Mouse (Mus musculus) hindbrain, embryonic 11.5 days (tissue): Measurements from ENCODE around the gene Arl3. TPM values are rescaled to one million over a fixed set of nuclear protein-coding genes. Genes with fewer than 3 reads are reported as not detected.
A peak's percentile ranks its signal among the peaks of the same experiment; 100 is the strongest.

Experiments
- ATAC-seq: fragments of 200-750 bp; cut with Nextera tagmentation; 2 replicates; pipeline ENCODE4 v1.8.0; 2017; ENCODE audit warnings: mild to moderate bottlenecking, moderate TSS enrichment, moderate library complexity; ENCODE audit not compliant: low FRiP score
- DNase-seq: peaks from one replicate; pipeline ENCODE4 v3.0.0-alpha.2; 2015; ENCODE audit warnings: low spot score
- H3K27ac ChIP-seq: fragments of 300-500 bp; sonication (generic); 2 replicates; pipeline ENCODE4 v1.5.1; 2014; ENCODE audit warnings: mild to moderate bottlenecking, low read depth, low read length
- H3K27me3 ChIP-seq: fragments of 300-500 bp; sonication (generic); 2 replicates; pipeline ENCODE4 v1.6.1; 2014; ENCODE audit warnings: mild to moderate bottlenecking, low read length, moderate library complexity, mixed read lengths; ENCODE audit not compliant: control insufficient read depth, insufficient read depth
- H3K36me3 ChIP-seq: fragments of 300-500 bp; sonication (generic); 2 replicates; pipeline ENCODE4 v1.6.1; 2014; ENCODE audit warnings: mild to moderate bottlenecking, low read length, moderate library complexity, mixed read lengths; ENCODE audit not compliant: control insufficient read depth, insufficient read depth
- H3K4me1 ChIP-seq: fragments of 300-500 bp; sonication (generic); replicated peaks from 2 replicates; pipeline ENCODE4 v1.6.1; 2014; ENCODE audit warnings: low read length, mixed read lengths; ENCODE audit not compliant: control insufficient read depth, insufficient read depth
- H3K4me2 ChIP-seq: fragments of 300-500 bp; sonication (generic); replicated peaks from 2 replicates; pipeline ENCODE4 v1.6.1; 2014; ENCODE audit warnings: mild to moderate bottlenecking, low read depth, low read length
- H3K4me3 ChIP-seq: fragments of 300-500 bp; sonication (generic); 2 replicates; pipeline ENCODE4 v1.5.1; 2014; ENCODE audit warnings: low read depth, low read length
- H3K9ac ChIP-seq: fragments of 300-500 bp; sonication (generic); 2 replicates; pipeline ENCODE4 v1.6.1; 2014; ENCODE audit warnings: low read depth, low read length
- H3K9me3 ChIP-seq: fragments of 300-500 bp; sonication (generic); 2 replicates; pipeline ENCODE4 v1.6.1; 2016; ENCODE audit warnings: low read length; ENCODE audit not compliant: control insufficient read depth
- WGBS: fragments of 180-500 bp; shearing (Covaris S2); extraction: QIAGEN DNeasy Blood & Tissue Kit; methylation state at CpG from one replicate; pipeline ENCODE4 v1.1.7; 2014; 5-methylcytosine and 5-hydroxymethylcytosine counted together
- polyA plus RNA-seq: library from polyadenylated mRNA; unstranded; fragments of >200 nt; fragmentation: Nextera tagmentation; extraction: Ambion mirVana; gene quantifications from 2 replicates; pipeline ENCODE4 v1.2.1, GENCODE M21; 2014

The Arl3 gene
- polyA plus RNA-seq, 1 experiment from 2014 or later: 160 TPM

- 32% methylated on average over 6 of the region's 6 CpGs for WGBS
- H3K4me1 ChIP-seq: peaks cover 35% of the 10 kb centered on the region
- H3K27me3 ChIP-seq: no peaks in the 10 kb centered on the region
- H3K36me3 ChIP-seq: no peaks in the 10 kb centered on the region
- no peak overlapping the region for H3K9ac ChIP-seq
- no peak overlapping the region for H3K4me3 ChIP-seq
- H3K4me2 ChIP-seq: no peak overlapping the region
- ATAC-seq (no peak), DNase-seq (no peak)
- no peaks in the 10 kb centered on the region for H3K9me3 ChIP-seq
- H3K27ac ChIP-seq: peak overlapping the region; percentile 24; the same call in 1 of the 2 replicates
These were observed 38.4 kb downstream of the Arl3 start for GRCm38 (mm10) chr19:46534542-46535098.

- H3K4me3 ChIP-seq: no peak overlapping the region
- 0 out of 2 replicates have a peak overlapping the region, but pooled peaks have one; percentile 12 for H3K27ac ChIP-seq
- H3K4me2 ChIP-seq: no peak overlapping the region
- H3K4me1 ChIP-seq: peaks cover 46% of the 10 kb centered on the region
- H3K36me3 ChIP-seq: no peaks in the 10 kb centered on the region
- ATAC-seq: no peak
- no peak for DNase-seq
- 51% methylated on average over 5 of the region's 5 CpGs for WGBS
- H3K9ac ChIP-seq: no peak overlapping the region
- no peaks in the 10 kb centered on the region for H3K27me3 ChIP-seq
- no peaks in the 10 kb centered on the region for H3K9me3 ChIP-seq
These were observed 39.5 kb downstream of the Arl3 start for GRCm38 (mm10) chr19:46533525-46533924.

- Histone ChIP-seq H3K9ac (no peak overlapping the region), H3K4me1 (peaks cover 48% of the 10 kb centered on the region)
- peak; percentile 28 for DNase-seq
These were observed 39.9 kb downstream of the Arl3 start for GRCm38 (mm10) chr19:46533066-46533465.

GRCm38 (mm10) chr19:46532031-46532688 is 40.8 kb downstream of the Arl3 start:
- no peak overlapping the region for H3K9ac ChIP-seq
- DNase-seq: peak; percentile 30
- no peak overlapping the region; the same call in 1 of the 2 replicates for H3K4me2 ChIP-seq

More at GRCm38 (mm10) chr19:46533066-46533465, 39.9 kb downstream of the Arl3 start:
- H3K27ac ChIP-seq: 0 out of 2 replicates have a peak overlapping the region, but pooled peaks have one; percentile 30
- no peak overlapping the region for H3K4me2 ChIP-seq
- no peak overlapping the region for H3K4me3 ChIP-seq
- no peaks in the 10 kb centered on the region for H3K27me3 ChIP-seq
- WGBS: 35% methylated on average over 4 of the region's 4 CpGs
- H3K9me3 ChIP-seq: no peaks in the 10 kb centered on the region
- no peak for ATAC-seq
- no peaks in the 10 kb centered on the region for H3K36me3 ChIP-seq

GRCm38 (mm10) chr19:46531071-46532030 is 41.6 kb downstream of the Arl3 start:
- no peaks in the 10 kb centered on the region for H3K9me3 ChIP-seq
- H3K4me1 ChIP-seq: peaks cover 54% of the 10 kb centered on the region
- H3K27me3 ChIP-seq: no peaks in the 10 kb centered on the region
- ATAC-seq (no peak), DNase-seq (peak; percentile 52)
- 6% methylated on average over 16 of the region's 16 CpGs for WGBS
- H3K27ac ChIP-seq: peak overlapping the region; percentile 89
- H3K4me2 ChIP-seq: no peak overlapping the region
- no peak overlapping the region for H3K4me3 ChIP-seq
- no peak overlapping the region; the same call in 1 of the 2 replicates for H3K9ac ChIP-seq
- H3K36me3 ChIP-seq: no peaks in the 10 kb centered on the region

More at GRCm38 (mm10) chr19:46532031-46532688, 40.8 kb downstream of the Arl3 start:
- WGBS: 15% methylated on average over 10 of the region's 10 CpGs
- peaks cover 54% of the 10 kb centered on the region for H3K4me1 ChIP-seq
- no peak overlapping the region for H3K4me3 ChIP-seq
- H3K27me3 ChIP-seq: no peaks in the 10 kb centered on the region
- no peak for ATAC-seq
- no peaks in the 10 kb centered on the region for H3K9me3 ChIP-seq
- H3K36me3 ChIP-seq: no peaks in the 10 kb centered on the region
- H3K27ac ChIP-seq: peak overlapping the region; percentile 52

- peak overlapping the region; percentile 89 for H3K27ac ChIP-seq
- no peak overlapping the region for H3K4me3 ChIP-seq
- H3K9me3 ChIP-seq: no peaks in the 10 kb centered on the region
- no peak overlapping the region for H3K4me2 ChIP-seq
- H3K36me3 ChIP-seq: no peaks in the 10 kb centered on the region
- DNase-seq (peak; percentile 31), ATAC-seq (no peak)
- no peaks in the 10 kb centered on the region for H3K27me3 ChIP-seq
- H3K9ac ChIP-seq: peak overlapping the region; percentile 25; the same call in 1 of the 2 replicates
- H3K4me1 ChIP-seq: peaks cover 54% of the 10 kb centered on the region
- WGBS: 5% methylated on average over 8 of the region's 8 CpGs
These were observed 42.5 kb downstream of the Arl3 start for GRCm38 (mm10) chr19:46530449-46530990.

- Histone ChIP-seq H3K9me3 (no peaks in the 10 kb centered on the region), H3K4me3 (no peak overlapping the region), H3K36me3 (no peaks in the 10 kb centered on the region), H3K27ac (peak overlapping the region; percentile 89), H3K27me3 (no peaks in the 10 kb centered on the region), H3K4me2 (peak overlapping the region; percentile 56), H3K9ac (peak overlapping the region; percentile 42), H3K4me1 (peaks cover 56% of the 10 kb centered on the region)
- WGBS: 6% methylated on average over 13 of the region's 13 CpGs
- peak; percentile 43 for DNase-seq
- ATAC-seq: no peak
These were observed 43.2 kb downstream of the Arl3 start for GRCm38 (mm10) chr19:46529601-46530448.
